Mouse (Mus musculus) heart, postnatal 14 days (tissue): ENCODE measurements at regions not wholly inside any gene's neighbourhood (a gene's known extent, or its start where the extent isn't known, plus 50 kb on each side); places are given as distances from the start of the nearest gene placed in this dataset.

Experiments used
- DNase-seq, 2 experiments: peaks; one replicate each; pipeline ENCODE4 v3.0.0; 2021 to 2022
- intact Hi-C: fragments of 180-260 bp; cut with DNase I; formaldehyde crosslinking; loops from one replicate; pipeline ENCODE4 v1.15.1; 2025

DNA sequence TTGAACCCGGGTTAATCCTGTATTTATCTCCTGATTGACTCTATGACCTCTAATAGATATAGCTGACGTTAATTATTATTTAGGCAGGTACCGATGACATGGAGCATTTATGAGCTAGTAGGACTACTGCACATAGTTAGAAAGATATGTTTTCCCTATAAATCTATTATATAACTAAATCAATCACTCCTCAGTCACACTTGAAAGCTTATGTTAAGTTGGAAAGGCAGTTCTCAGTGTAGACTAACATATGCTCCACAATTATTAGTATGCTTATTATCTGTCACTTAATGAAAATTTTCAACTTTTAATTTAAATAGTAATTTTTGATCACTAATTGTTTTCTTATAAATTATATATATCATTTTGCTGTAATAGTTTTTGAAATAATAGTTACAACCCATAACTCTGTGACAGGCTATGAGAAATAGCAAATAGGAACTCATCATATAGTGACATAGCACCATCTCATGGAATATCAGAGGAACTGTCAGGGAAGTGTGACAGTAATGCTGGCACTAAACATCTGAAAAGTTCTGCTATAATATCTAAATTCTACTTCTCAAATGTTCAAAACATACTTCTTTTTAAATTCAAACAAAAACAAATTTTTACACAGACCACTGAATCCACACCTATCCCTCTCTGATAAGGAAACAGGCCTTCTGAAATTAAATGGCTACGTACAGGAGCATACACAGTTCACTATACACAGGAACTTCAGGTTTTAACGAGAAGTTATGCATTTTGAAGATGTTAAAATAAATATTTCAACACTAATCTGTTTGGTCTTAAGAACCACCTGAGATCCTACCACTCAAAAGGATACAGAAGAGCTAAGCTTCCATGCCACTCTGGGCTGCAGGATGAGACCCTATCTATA lies 75.3 kb upstream of the Map2 start:
- no peak for DNase-seq
- intact Hi-C loops: loop anchor here (2.0 to 10.0 kb wide), 4 partner anchors 455 to 788 kb away; no protein-coding TSS in a partner anchor

GRCm38 (mm10) chr1:66101419-66101818 lies 73.7 kb upstream of the Map2 start:
- intact Hi-C loops: loop anchor here (2.0 to 10.0 kb wide), 2 partner anchors 553 to 733 kb away; no protein-coding TSS in a partner anchor

DNA sequence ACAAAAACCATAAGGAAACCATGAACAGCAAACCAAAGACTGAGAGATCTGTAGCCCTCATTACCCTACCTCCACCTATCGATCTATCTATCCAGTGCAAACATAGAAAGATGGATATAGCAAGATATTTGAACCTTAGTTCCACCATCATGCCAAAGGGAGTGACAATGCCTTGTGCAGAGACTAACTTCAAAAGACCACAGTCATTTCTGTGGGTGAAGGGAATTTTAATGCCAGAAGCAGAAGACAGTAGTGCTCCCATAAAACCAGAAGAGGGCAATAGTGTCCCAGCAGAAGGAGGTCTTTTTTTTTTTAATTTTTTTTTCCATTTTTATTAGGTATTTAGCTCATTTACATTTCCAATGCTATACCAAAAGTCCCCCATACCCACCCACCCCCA lies 70.6 kb upstream of the Map2 start:
- intact Hi-C loops: loop anchor here (10.0 kb wide), 1 partner anchor 730 kb away; no protein-coding TSS in a partner anchor
- DNase-seq: no peak

More at GRCm38 (mm10) chr1:66101419-66101818, 73.7 kb upstream of the Map2 start:
- DNase-seq: no peak

GRCm38 (mm10) chr1:66105206-66105605 lies 69.9 kb upstream of the Map2 start:
- intact Hi-C loops: loop anchor here (10.0 kb wide), 1 partner anchor 730 kb away; no protein-coding TSS in a partner anchor
- no peak for DNase-seq

DNA sequence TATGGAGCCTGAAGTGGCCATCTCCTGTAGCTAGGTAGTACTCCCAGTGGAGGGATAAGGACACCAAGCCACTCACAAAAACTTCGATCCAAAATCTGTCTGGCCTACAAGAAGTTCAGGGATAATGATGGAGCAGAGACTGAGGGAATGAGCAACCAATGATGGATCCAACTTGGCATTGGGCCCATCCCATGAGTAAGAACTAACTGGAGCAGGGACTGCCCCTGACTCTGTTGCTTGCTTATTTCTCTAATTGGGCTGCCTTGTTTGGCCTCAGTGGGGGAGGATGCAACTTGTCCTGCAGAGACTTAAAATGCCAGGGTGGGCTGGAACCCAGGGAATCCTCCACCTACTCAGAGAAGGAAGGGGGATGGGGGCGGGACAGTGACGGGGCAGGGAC lies 67.0 kb upstream of the Map2 start:
- intact Hi-C loops: loop anchor here (10.0 kb wide), 1 partner anchor 727 kb away; no protein-coding TSS in a partner anchor
- DNase-seq: no peak

DNA sequence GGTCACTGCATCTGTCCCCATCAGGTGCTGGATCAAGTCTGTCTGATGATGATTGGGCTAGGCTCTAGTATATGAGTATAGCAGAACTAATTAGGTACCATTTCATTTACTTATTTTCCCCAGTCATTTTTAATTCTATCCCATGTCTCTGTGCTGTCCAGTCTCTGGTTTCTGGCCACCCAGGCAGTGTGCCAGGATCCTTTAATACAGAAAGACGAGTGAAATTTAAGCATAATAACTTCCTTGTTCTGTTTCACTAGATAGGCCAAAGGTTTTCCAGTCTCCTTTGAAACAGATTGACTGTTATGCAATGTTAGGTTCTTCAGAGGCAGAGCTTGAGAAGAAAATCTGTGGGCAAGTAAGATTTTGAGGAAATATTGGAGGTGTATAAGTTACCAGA lies 61.2 kb upstream of the Map2 start:
- peak in 1 of 2 experiments; percentile 2 for DNase-seq
- intact Hi-C loops: no loop called here

DNA sequence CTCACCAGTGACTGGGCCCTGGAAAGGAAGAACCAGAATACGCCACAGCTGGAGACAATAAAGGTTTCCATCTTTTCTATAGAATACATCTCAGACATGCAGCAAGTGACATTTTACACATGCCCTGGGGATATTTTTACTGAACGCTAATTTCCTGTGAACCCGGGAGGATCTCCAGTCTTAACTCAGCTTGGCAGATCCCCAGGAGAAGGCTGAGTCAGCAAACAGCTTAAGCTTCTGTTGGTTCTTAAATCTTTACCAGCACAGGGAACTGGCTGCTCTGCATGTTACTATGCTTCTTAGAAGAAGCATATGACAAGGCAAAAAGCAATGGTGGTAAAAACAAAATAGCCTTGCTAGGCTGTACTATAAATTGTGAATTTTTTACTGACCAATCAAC lies 59.7 kb upstream of the Map2 start:
- DNase-seq: peak in 1 of 2 experiments; percentile 5
- intact Hi-C loops: no loop called here
